Mouse (Mus musculus) retina, postnatal 7 days (tissue): ENCODE data around the gene Nhsl2.

Experiments used
- DNase-seq: peaks from one replicate; pipeline ENCODE4 v3.0.0-alpha.2; 2012; ENCODE audit warnings: low read depth, low spot score

Nhsl2 gene

GRCm38 (mm10) chrX:102042386-102042785 is 193.2 kb downstream of the Nhsl2 start:
- DNase-seq = no peak

GRCm38 (mm10) chrX:102050552-102050951 is 201.4 kb downstream of the Nhsl2 start:
- no peak for DNase-seq

DNA sequence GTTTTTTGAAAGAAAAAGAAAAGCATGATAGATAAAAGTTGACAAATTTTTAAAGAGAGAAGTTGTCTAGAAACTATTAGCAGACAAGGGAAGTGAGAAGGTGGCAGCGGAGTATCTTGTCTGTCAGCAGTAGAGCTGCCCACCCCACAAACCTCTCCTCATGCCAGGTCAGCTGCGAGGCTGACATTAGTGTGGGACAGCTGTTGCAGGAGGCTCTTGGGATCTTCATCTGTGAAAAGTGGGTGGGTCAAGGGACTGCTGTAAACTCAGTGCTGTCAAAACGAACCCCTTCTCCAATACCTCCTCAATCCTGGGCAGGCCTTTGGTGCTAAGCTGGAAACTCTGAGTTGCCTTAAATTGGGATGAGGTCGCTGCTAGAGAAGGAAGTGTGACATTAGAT is 202.0 kb downstream of the Nhsl2 start:
- no peak for DNase-seq

DNA sequence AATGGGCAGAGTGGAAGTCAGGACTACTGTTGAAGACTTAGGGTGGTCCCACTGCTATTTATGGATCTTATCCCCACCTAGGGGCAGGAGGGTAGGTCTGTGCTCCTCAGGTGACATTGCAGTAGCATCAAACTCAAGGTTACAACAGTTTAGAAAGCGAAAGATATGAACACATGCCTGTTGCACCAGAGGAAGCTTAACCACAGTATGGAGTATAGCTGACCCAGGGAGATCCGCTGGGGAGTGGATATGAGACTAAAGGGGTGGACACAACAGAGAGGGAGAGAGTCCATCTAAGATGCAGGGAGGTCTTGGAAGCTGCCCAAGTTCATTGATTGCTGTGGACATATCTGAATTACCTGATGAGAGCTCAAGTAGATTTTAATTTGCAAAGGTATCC is 204.2 kb downstream of the Nhsl2 start:
- no peak for DNase-seq

GRCm38 (mm10) chrX:102054009-102054408 is 204.8 kb downstream of the Nhsl2 start:
- no peak for DNase-seq

DNA sequence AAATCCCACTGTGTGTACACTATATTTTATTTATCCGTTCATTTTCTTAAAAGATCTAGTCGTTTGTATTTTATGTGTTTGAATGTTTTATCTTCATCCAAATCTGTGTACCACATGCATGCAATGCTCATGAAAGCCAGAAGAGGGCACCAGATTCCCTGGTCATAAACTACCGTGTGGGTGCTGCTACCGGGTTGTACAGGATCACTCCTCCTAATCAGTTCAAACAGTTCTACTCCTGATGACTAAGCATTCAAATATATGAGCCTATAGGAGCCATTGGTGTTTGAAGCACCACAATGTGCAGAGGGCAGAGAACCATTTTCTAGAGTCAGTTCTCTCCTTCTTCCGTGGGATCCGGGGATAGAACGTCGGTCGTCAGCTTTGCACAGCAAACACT is 210.3 kb downstream of the Nhsl2 start:
- no peak for DNase-seq

DNA sequence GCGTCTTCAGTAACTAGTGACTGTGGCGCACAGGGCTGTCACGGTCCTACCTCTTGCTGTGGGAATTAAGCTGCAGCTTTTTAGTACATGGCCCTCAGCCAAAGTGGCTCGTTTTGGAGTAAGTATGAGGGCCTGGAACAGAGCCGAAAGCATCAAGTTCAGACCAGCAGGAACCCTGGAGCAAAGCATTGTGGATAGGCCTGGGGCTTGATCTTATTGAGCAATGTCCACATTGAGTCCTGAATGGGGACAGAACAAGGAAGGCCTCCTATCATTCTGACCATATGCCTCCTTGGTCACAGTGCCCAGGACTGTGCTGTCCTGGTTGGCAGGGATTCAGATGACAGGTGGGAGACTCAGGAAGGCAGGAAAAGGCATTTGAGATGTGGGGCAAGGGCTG is 211.1 kb downstream of the Nhsl2 start:
- DNase-seq = no peak

DNA sequence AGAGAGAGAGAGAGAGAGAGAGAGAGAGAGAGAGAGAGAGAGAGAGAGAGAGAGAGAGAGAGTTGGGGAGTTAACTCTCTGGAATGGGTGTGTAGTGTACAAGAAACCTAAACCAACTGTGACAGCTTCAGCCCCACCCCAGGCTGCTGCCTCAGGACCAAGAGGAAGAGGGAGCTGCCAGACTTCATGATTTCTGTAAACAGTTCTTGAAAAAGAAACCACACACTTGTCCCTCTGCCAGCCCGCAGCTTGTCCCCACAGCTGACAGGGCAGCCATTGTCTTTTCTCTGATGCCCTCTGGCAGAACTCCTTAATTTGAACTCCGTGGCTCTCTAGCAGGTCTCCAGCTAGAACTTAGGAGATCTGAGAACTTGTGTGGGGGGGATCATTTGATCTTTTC is 211.7 kb downstream of the Nhsl2 start:
- no peak for DNase-seq

GRCm38 (mm10) chrX:102064062-102064461 is 214.9 kb downstream of the Nhsl2 start:
- no peak for DNase-seq

DNA sequence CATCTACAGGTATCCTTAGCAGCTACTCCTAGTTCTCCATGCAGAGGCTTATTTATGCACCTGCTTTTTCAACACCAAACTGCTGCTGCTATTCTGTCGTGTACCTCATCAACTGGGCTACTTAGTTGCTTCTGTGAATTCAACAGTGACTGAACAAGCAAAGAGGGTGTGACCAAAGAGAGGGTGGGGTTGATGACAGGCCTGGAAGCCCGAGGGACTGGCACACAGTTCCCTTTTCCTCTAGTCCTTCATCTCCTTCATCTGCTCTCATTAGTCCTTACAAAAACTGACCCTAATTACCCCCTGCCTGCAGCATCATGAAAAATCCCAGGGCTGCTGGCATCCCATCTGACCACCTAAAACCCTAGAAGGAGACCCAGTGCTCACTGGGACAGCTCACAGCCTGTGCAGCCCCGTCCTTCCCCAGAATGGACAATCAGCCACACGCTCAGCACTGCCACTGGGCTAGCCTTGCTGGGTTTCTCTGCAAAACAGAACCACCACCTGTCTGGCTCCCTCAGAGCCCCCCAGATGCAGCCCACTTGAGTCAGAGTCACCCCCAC is 216.1 kb downstream of the Nhsl2 start:
- DNase-seq = no peak

DNA sequence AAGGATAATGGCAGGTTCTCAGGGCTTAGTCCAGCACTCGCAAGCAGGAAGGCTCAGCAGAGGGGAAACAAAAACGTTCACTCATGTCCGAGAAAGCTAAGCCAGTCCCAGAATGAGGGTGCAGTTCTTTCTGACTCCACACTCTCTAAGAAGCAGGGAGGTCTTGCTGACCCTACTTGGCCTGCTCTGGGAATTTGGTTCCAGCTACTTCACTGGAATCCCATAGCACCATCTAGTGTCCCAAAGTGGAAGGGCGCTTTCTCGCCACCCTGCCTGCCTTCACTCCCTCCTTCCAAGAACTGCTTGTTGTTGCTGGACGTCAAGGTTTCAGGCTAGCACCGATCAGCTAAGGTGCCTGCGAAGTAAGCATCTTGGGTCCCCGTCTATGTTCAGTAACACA is 216.9 kb downstream of the Nhsl2 start:
- DNase-seq = peak; percentile 49

GRCm38 (mm10) chrX:102067118-102067517 is 217.9 kb downstream of the Nhsl2 start:
- DNase-seq = no peak

DNA sequence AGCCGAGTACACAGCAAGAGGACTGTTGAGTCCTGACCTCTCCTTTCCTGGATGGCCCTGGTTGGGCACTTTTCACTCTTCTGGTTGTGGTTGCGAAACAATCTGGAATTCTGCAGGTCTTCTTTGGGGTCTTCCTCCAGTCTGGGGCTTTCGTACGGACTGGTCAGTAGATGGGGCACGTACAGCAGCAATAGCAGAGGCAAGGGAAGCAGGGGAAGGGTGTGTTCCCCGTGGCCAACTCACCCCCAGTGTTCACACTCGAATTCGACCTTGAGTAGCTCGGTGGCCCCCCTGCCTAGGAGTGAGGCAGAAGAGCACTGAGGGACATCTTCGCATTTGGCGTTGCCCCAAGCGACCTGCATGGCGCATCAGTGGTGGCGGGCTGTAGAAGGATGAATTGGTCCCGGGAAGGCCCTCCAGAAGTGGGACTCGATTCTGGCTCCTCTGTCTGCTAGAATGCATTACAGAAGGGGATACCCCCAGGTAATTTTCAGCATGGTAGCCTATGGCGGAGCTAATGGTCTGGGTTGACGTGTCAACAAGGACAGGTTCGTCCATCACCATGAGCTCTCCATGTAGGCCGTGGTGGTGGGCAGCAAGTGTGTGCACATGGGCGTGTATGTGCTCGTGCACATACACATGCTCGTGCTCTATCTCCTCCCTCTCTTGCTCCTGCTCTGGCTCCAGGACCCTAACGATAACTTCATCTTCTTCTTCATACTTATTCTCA is 219.8 kb downstream of the Nhsl2 start:
- DNase-seq = no peak

DNA sequence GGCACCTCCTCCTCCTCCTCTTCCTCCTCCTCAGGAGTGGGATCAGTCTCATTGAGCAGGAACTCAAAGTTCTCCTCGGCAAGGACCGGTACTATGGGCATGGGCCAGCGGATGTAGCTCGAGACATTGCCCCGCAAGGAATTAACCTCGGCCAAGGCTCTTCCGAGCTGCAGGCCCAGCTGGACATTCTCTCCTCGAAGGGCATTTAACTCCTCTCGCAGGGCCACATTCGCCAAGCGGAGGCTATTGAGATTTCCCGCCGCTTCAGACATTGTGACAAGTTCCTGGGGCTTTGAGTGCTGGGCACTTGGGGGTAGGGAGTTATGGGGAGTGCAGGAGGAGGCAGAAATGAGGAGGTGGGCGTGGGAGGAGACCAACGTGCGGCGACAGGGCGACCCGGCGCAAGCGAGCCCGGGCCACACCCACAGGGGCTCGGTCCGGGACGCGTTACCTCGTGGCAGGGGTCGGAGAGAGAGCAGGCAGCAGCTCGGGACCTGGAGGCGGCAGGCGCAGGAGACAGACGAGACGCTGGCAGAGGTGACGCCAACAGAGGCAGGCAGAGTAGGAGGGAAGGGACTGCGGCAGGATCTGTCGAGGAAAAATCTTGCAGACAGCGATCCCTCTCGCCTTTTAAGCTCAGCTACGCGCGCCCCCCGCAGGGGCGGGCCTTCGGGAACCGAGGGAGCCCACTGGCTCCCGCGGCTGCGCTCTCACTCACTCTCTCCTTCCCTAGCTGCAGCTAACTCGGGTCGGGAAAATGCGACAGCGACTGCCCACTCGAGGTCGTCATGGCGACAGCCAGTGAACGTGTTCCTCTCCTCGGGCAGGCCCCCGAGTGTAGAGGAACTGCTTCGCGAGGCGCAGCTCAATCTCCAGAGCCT is 221.6 kb downstream of the Nhsl2 start, which contains the start of gene Rtl5:
Gene Rtl5, minus strand, starts transcription at position 714 of the 881 bp plus-strand sequence.
- DNase-seq = peak; percentile 49

- DNase-seq = no peak
These were observed 222.3 kb downstream of the Nhsl2 start for GRCm38 (mm10) chrX:102071517-102071916.

GRCm38 (mm10) chrX:102073605-102074325 is 224.6 kb downstream of the Nhsl2 start:
- no peak for DNase-seq

- no peak for DNase-seq
These were observed 225.2 kb downstream of the Nhsl2 start for GRCm38 (mm10) chrX:102074435-102074834.

- no peak for DNase-seq
These were observed 226.0 kb downstream of the Nhsl2 start for GRCm38 (mm10) chrX:102075158-102075557.

GRCm38 (mm10) chrX:102076886-102077765 is 227.9 kb downstream of the Nhsl2 start:
- DNase-seq = no peak

DNA sequence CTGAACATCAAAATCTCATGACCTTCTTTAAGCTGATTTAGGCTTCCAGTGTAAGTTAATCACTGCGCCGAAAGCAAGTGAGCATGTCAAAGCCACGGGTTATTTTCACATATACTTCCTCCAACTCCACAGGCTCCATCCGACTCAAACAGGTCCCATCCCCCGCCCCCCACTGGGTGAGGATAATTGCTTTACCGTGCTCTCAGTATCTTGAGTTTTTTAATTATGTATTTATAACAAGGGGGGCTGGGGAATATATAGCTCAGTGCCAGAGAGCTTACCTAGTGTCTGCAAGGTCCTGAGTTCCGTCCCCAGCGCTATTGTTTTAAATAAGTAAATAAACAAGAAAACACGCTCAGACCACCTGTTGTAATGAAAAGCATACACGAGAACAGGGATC is 231.9 kb downstream of the Nhsl2 start:
- no peak for DNase-seq
